ENCODE assay signal across 17 mouse cellular contexts in the genomic region with DNA sequence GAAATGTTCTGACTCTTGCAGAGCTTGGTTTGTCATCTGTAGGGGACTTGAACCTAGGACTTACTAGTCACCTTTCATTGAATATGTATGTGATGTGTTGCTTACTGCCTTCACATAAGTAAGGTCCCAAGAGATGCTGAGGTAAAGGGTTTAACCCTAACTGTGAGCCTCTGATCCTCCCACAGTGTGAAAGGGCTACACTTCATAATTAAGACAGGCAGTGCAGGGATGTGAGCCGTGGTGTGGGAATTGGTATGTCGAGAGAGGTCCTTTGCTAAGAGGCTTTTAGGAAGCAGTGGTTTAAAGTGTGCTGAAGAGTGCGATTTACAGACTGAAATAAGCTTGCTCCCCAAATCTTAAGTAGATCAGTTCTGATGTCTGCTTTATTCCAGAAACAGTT. TPM values are rescaled to one million over a fixed set of nuclear protein-coding genes. Genes with fewer than 3 reads are reported as not detected.
DNase-seq lines count a peak whose midpoint lies in the region; ATAC-seq and TF ChIP-seq lines count a peak whose summit lies in the region.
"Had no signal": no experiment of that assay in that cellular context is flagged by ENCODE, and none has a peak within 500 bp of the region (broad histone marks: within the 10 kb centered on the region; RNA-seq: fewer than 3 reads in every experiment).

No protein-coding gene starts in this region.

- in situ Hi-C loops in CH12.LX (cut with MboI; ENCODE audit: low pct_ligation_motif_present, low pct_unique_long_range_greater_than_20kb, low sequenced_read_pairs), result no loop called here

- dilution Hi-C loops in CH12.LX (cut with MboI; ENCODE audit: extremely low pct_ligation_motif_present, extremely low pct_unique_long_range_greater_than_20kb, low sequenced_read_pairs), result no loop called here

- TF ChIP-seq RAD21 in CH12.LX (IDR thresholded peaks at IDR 0.05; ENCODE audit: low read depth, low read length), result no peak

- H3K4me2 ChIP-seq in CH12.LX (ENCODE audit: insufficient read depth, low read depth, poor library complexity, severe bottlenecking), result peak overlapping the region; percentile 33
- peak overlapping the region; percentile 59 for H3K4me2 ChIP-seq in liver, embryonic 14.5 days (ENCODE audit: low read depth)
- H3K4me2 ChIP-seq: hindbrain, embryonic 15.5 days; limb, embryonic 13.5 days; stomach, embryonic 15.5 days had no signal

- ATAC-seq in liver, embryonic 14.5 days (ENCODE audit: insufficient read depth), result no peak
- ATAC-seq: forebrain, embryonic 16.5 days; intestine, postnatal 0 days had no signal

- TF ChIP-seq POLR2A in kidney, adult 2 months (IDR thresholded peaks at IDR 0.05; ENCODE audit: low read depth, low read length), result no peak
- no peak for TF ChIP-seq POLR2A in CH12.LX (IDR thresholded peaks at IDR 0.05; ENCODE audit: low read depth, low read length)

- peaks cover 18% of the 10 kb centered on the region for H3K4me1 ChIP-seq in kidney, adult 2 months (ENCODE audit: control insufficient read depth, insufficient read depth, low read length)
- H3K4me1 ChIP-seq in CH12.LX (ENCODE audit: control insufficient read depth in 1 of 2, insufficient read depth in 2 of 2), result peaks cover 8 to 73% of the 10 kb centered on the region in 2 experiments
- H3K4me1 ChIP-seq in liver, embryonic 14.5 days (replicated peaks; ENCODE audit: control insufficient read depth in 2 of 2, insufficient read depth in 2 of 2, low read length in 1 of 2), result peaks cover 58 to 60% of the 10 kb centered on the region in 2 experiments
- H3K4me1 ChIP-seq: hindbrain, embryonic 15.5 days; limb, embryonic 13.5 days; stomach, embryonic 15.5 days had no signal

- no peak for DNase-seq in gastrocnemius, adult 2 months
- DNase-seq in gastrocnemius, postnatal 10 days, result no peak
- no peak for DNase-seq in kidney, adult 2 months
- no peak for DNase-seq in kidney, adult 8-10 months
- no peak for DNase-seq in CH12.LX (ENCODE audit: extremely low read depth)
- no peak for DNase-seq in liver, embryonic 14.5 days (ENCODE audit: low read depth in 3 of 3, low spot score in 3 of 3)
- DNase-seq in B cell, adult 2 months, result no peak
- DNase-seq in testis, postnatal 10 days (ENCODE audit: low spot score), result no peak
- DNase-seq: cerebellum, adult 9-10 months; heart, postnatal 14 days; lung, postnatal 10 days; midbrain, embryonic 14.5 days had no signal

- 0 out of 2 replicates have a peak overlapping the region, but pooled peaks have one; percentile 1 for H3K9ac ChIP-seq in CH12.LX (ENCODE audit: insufficient read depth, low read depth)
- H3K9ac ChIP-seq in liver, embryonic 14.5 days (replicated peaks), result peak overlapping the region; percentile 27; the same call in 1 of the 2 replicates
- H3K9ac ChIP-seq: hindbrain, embryonic 15.5 days; limb, embryonic 13.5 days; stomach, embryonic 15.5 days had no signal

- no peak for TF ChIP-seq CTCF in gastrocnemius, adult 2 months (IDR thresholded peaks at IDR 0.05)
- no peak for TF ChIP-seq CTCF in kidney, adult 2 months (conservative IDR thresholded peaks at IDR 0.05; ENCODE audit: insufficient read depth, insufficient read length, low read depth, low read length)
- no peak for TF ChIP-seq CTCF in CH12.LX (conservative IDR thresholded peaks at IDR 0.05 in 1 of 2, IDR thresholded peaks at IDR 0.05 in 1 of 2; ENCODE audit: low read depth in 2 of 2, low read length in 2 of 2)
- no peak for TF ChIP-seq CTCF in liver, embryonic 14.5 days (IDR thresholded peaks at IDR 0.05; ENCODE audit: low read depth)

- peaks cover 84% of the 10 kb centered on the region for H3K79me2 ChIP-seq in CH12.LX (replicated peaks; ENCODE audit: control insufficient read depth, extremely low read depth, insufficient read depth, poor library complexity, severe bottlenecking)

- no peaks in the 10 kb centered on the region for H3K9me3 ChIP-seq in CH12.LX (replicated peaks; ENCODE audit: low read length)
- H3K9me3 ChIP-seq in liver, embryonic 14.5 days (ENCODE audit: control insufficient read depth, low read length), result no peaks in the 10 kb centered on the region
- H3K9me3 ChIP-seq: hindbrain, embryonic 15.5 days; limb, embryonic 13.5 days; stomach, embryonic 15.5 days had no signal

- H3K27me3 ChIP-seq in kidney, adult 2 months (replicated peaks; ENCODE audit: control insufficient read depth, insufficient read depth, low read length), result no peaks in the 10 kb centered on the region
- H3K27me3 ChIP-seq in CH12.LX (replicated peaks), result no peaks in the 10 kb centered on the region
- no peaks in the 10 kb centered on the region for H3K27me3 ChIP-seq in liver, embryonic 14.5 days (ENCODE audit: control insufficient read depth, insufficient read depth, low read length)
- H3K27me3 ChIP-seq: hindbrain, embryonic 15.5 days; limb, embryonic 13.5 days; stomach, embryonic 15.5 days had no signal

- WGBS in kidney, adult 2 months, result 48% methylated on average over 3 of the region's 3 CpGs
- WGBS in liver, embryonic 14.5 days (ENCODE audit: insufficient replicate concordance), result 28% methylated on average over 3 of the region's 3 CpGs

- H3K36me3 ChIP-seq in kidney, adult 2 months (ENCODE audit: control insufficient read depth, insufficient read depth, low read length), result no peaks in the 10 kb centered on the region
- peaks cover 7 to 39% of the 10 kb centered on the region in 2 experiments for H3K36me3 ChIP-seq in CH12.LX (replicated peaks in 1 of 2; ENCODE audit: control insufficient read depth in 1 of 2, insufficient read depth in 1 of 2, low read length in 1 of 2)
- peaks cover 8% of the 10 kb centered on the region for H3K36me3 ChIP-seq in liver, embryonic 14.5 days (replicated peaks; ENCODE audit: control insufficient read depth, insufficient read depth, low read depth)
- H3K36me3 ChIP-seq: hindbrain, embryonic 15.5 days; limb, embryonic 13.5 days had no signal

- TF ChIP-seq EP300 in CH12.LX (IDR thresholded peaks at IDR 0.05; ENCODE audit: low read length), result 0 out of 2 replicates have a peak, but pooled peaks have one; percentile 12
- TF ChIP-seq EP300 in liver, embryonic 14.5 days (IDR thresholded peaks at IDR 0.05; ENCODE audit: low read depth), result no peak

- peak overlapping the region; percentile 25; the same call in 1 of the 2 replicates for H3K27ac ChIP-seq in gastrocnemius, adult 2 months
- H3K27ac ChIP-seq in kidney, adult 2 months (ENCODE audit: insufficient read depth, low read depth, low read length), result peak overlapping the region; percentile 5; the same call in 1 of the 2 replicates
- no peak overlapping the region for H3K27ac ChIP-seq in CH12.LX (ENCODE audit: insufficient read depth, low read depth)
- H3K27ac ChIP-seq in liver, embryonic 14.5 days, result peak overlapping the region; percentile 63
- H3K27ac ChIP-seq: hindbrain, embryonic 15.5 days; limb, embryonic 13.5 days; stomach, embryonic 15.5 days had no signal

- intact Hi-C loops in gastrocnemius, adult 2 months (cut with DNase I), result no loop called here

- H3K4me3 ChIP-seq in gastrocnemius, adult 2 months, result peak overlapping the region; percentile 55
- H3K4me3 ChIP-seq in kidney, adult 2 months (ENCODE audit: insufficient read depth, low read depth, low read length), result no peak overlapping the region
- H3K4me3 ChIP-seq in CH12.LX (replicated peaks in 1 of 3; ENCODE audit: low read depth in 2 of 3, low read length in 2 of 3, poor library complexity in 1 of 3), result peak overlapping the region in 2 of 3 experiments; percentile 32 to 59
- peak overlapping the region; percentile 38 to 40; a peak in 3 of 4 replicates for H3K4me3 ChIP-seq in liver, embryonic 14.5 days (ENCODE audit: insufficient read depth in 1 of 2, low read depth in 2 of 2, low read length in 2 of 2)
- H3K4me3 ChIP-seq: hindbrain, embryonic 15.5 days; limb, embryonic 13.5 days; stomach, embryonic 15.5 days had no signal

TF ChIP-seq in CH12.LX, 34 proteins besides CTCF, POLR2A, EP300 and RAD21:
- TF ChIP-seq ZC3H11A (IDR thresholded peaks at IDR 0.05; ENCODE audit: low read depth, low read length) (no peak), GABPA (IDR thresholded peaks at IDR 0.05; ENCODE audit: insufficient replicate concordance, low read depth, low read length) (no peak), MYC (IDR thresholded peaks at IDR 0.05; ENCODE audit: low read depth, low read length) (no peak), BHLHE40 (IDR thresholded peaks at IDR 0.05; ENCODE audit: low read depth, low read length) (no peak), TBP (conservative IDR thresholded peaks at IDR 0.05; ENCODE audit: low read depth, low read length) (no peak), ZNF384 (IDR thresholded peaks at IDR 0.05; ENCODE audit: low read depth, low read length) (no peak), ETS1 (conservative IDR thresholded peaks at IDR 0.05; ENCODE audit: low read depth, low read length) (0 out of 2 replicates have a peak, but pooled peaks have one; percentile 14), NRF1 (IDR thresholded peaks at IDR 0.05; ENCODE audit: low read depth, low read length) (no peak)

RNA-seq across cellular contexts. Expression of gene Sugt1, which starts 50.7 kb away (rescaled TPM):
- total RNA-seq in gastrocnemius, adult 2 months (2021), result 10 to 100 TPM; 96.5 to 97.2 TPM
- 10 to 100 TPM; 66.2 to 71.1 TPM for total RNA-seq in gastrocnemius, postnatal 10 days (2021)
- 6.8 and 10.6 TPM in 2 replicates for polyA plus RNA-seq in kidney, adult 2 months (2012; rRNA removed)
- total RNA-seq in CH12.LX (2012; rRNA removed) (91.9 and 103 TPM in 2 replicates), CH12.LX (2014; rRNA removed) (114 and 141 TPM in 2 replicates)
- 118 and 153 TPM in 2 replicates for polyA plus RNA-seq in CH12.LX (2012; ENCODE audit: insufficient read length, low read depth)
- 3.0 and 15.2 TPM in 2 replicates for polyA plus RNA-seq in liver, embryonic 14.5 days (2012; rRNA removed)
- 44.7 and 48.5 TPM in 2 replicates for polyA plus RNA-seq in liver, embryonic 14.5 days (2014; fragmentation: Nextera tagmentation; extraction: Ambion mirVana)

RNA-seq across cellular contexts. Expression of gene Wbp4, which starts 55.5 kb away (rescaled TPM):
- total RNA-seq in gastrocnemius, adult 2 months (2021), result 10 to 100 TPM; 19.3 to 25.7 TPM
- total RNA-seq in gastrocnemius, postnatal 10 days (2021), result 10 to 100 TPM; 25.1 to 26.9 TPM
- 4.7 and 5.0 TPM in 2 replicates for polyA plus RNA-seq in kidney, adult 2 months (2012; rRNA removed)
- total RNA-seq in CH12.LX (2012; rRNA removed), result 31.3 and 36.8 TPM in 2 replicates
- 36.2 and 39.9 TPM in 2 replicates for total RNA-seq in CH12.LX (2014; rRNA removed)
- polyA plus RNA-seq in CH12.LX (2012; ENCODE audit: insufficient read length, low read depth), result 68.5 and 69.4 TPM in 2 replicates
- 3.1 and 6.2 TPM in 2 replicates for polyA plus RNA-seq in liver, embryonic 14.5 days (2012; rRNA removed)
- polyA plus RNA-seq in liver, embryonic 14.5 days (2014; fragmentation: Nextera tagmentation; extraction: Ambion mirVana), result 14.2 and 16.8 TPM in 2 replicates

RNA-seq across cellular contexts. Expression of gene Elf1, which starts 55.8 kb away (rescaled TPM):
- total RNA-seq in gastrocnemius, adult 2 months (2021), result 1 to 10 TPM; 4.6 to 6.0 TPM
- 10 to 100 TPM in 1 of 2 experiments, 1 to 10 TPM in 1; 8.7 to 11.3 TPM for total RNA-seq in gastrocnemius, postnatal 10 days (2021)
- polyA plus RNA-seq in kidney, adult 2 months (2012; rRNA removed), result 15.3 and 15.4 TPM in 2 replicates
- total RNA-seq in CH12.LX (2012; rRNA removed) (37.1 and 41.2 TPM in 2 replicates), CH12.LX (2014; rRNA removed) (71.7 and 85.2 TPM in 2 replicates)
- polyA plus RNA-seq in CH12.LX (2012; ENCODE audit: insufficient read length, low read depth), result 49.6 and 54.4 TPM in 2 replicates
- polyA plus RNA-seq in liver, embryonic 14.5 days (2012; rRNA removed), result 6.0 and 9.3 TPM in 2 replicates
- polyA plus RNA-seq in liver, embryonic 14.5 days (2014; fragmentation: Nextera tagmentation; extraction: Ambion mirVana), result 8.7 and 9.9 TPM in 2 replicates
